Mouse (Mus musculus) hindbrain, embryonic 11.5 days (tissue): Measurements from ENCODE around the gene Csf2ra. TPM values are rescaled to one million over a fixed set of nuclear protein-coding genes. Genes with fewer than 3 reads are reported as not detected.
"Not testable (repeated sequence)": the region's sequence is repeated elsewhere in the genome, so short reads cannot be mapped to it uniquely, and the experiment has no call there.

ENCODE experiments used
- ATAC-seq: fragments of 200-750 bp; cut with Nextera tagmentation; 2 replicates; pipeline ENCODE4 v1.8.0; 2017; ENCODE audit warnings: mild to moderate bottlenecking, moderate TSS enrichment, moderate library complexity; ENCODE audit not compliant: low FRiP score
- DNase-seq: peaks from one replicate; pipeline ENCODE4 v3.0.0-alpha.2; 2015; ENCODE audit warnings: low spot score
- H3K27ac ChIP-seq: fragments of 300-500 bp; sonication (generic); 2 replicates; pipeline ENCODE4 v1.5.1; 2014; ENCODE audit warnings: mild to moderate bottlenecking, low read depth, low read length
- H3K27me3 ChIP-seq: fragments of 300-500 bp; sonication (generic); 2 replicates; pipeline ENCODE4 v1.6.1; 2014; ENCODE audit warnings: mild to moderate bottlenecking, low read length, moderate library complexity, mixed read lengths; ENCODE audit not compliant: control insufficient read depth, insufficient read depth
- H3K36me3 ChIP-seq: fragments of 300-500 bp; sonication (generic); 2 replicates; pipeline ENCODE4 v1.6.1; 2014; ENCODE audit warnings: mild to moderate bottlenecking, low read length, moderate library complexity, mixed read lengths; ENCODE audit not compliant: control insufficient read depth, insufficient read depth
- H3K4me1 ChIP-seq: fragments of 300-500 bp; sonication (generic); replicated peaks from 2 replicates; pipeline ENCODE4 v1.6.1; 2014; ENCODE audit warnings: low read length, mixed read lengths; ENCODE audit not compliant: control insufficient read depth, insufficient read depth
- H3K4me2 ChIP-seq: fragments of 300-500 bp; sonication (generic); replicated peaks from 2 replicates; pipeline ENCODE4 v1.6.1; 2014; ENCODE audit warnings: mild to moderate bottlenecking, low read depth, low read length
- H3K4me3 ChIP-seq: fragments of 300-500 bp; sonication (generic); 2 replicates; pipeline ENCODE4 v1.5.1; 2014; ENCODE audit warnings: low read depth, low read length
- H3K9ac ChIP-seq: fragments of 300-500 bp; sonication (generic); 2 replicates; pipeline ENCODE4 v1.6.1; 2014; ENCODE audit warnings: low read depth, low read length
- H3K9me3 ChIP-seq: fragments of 300-500 bp; sonication (generic); 2 replicates; pipeline ENCODE4 v1.6.1; 2016; ENCODE audit warnings: low read length; ENCODE audit not compliant: control insufficient read depth
- WGBS: fragments of 180-500 bp; shearing (Covaris S2); extraction: QIAGEN DNeasy Blood & Tissue Kit; methylation state at CpG from one replicate; pipeline ENCODE4 v1.1.7; 2014; 5-methylcytosine and 5-hydroxymethylcytosine counted together
- polyA plus RNA-seq: library from polyadenylated mRNA; unstranded; fragments of >200 nt; fragmentation: Nextera tagmentation; extraction: Ambion mirVana; gene quantifications from 2 replicates; pipeline ENCODE4 v1.2.1, GENCODE M21; 2014

Csf2ra gene
- polyA plus RNA-seq, 1 experiment from 2014 or later, result 18.5 TPM

- Histone ChIP-seq H3K4me1 (no peaks in the 10 kb centered on the region), H3K36me3 (no peaks in the 10 kb centered on the region), H3K4me2 (no peak overlapping the region), H3K27ac (no peak overlapping the region), H3K4me3 (no peak overlapping the region), H3K9me3 (no peaks in the 10 kb centered on the region), H3K9ac (no peak overlapping the region), H3K27me3 (no peaks in the 10 kb centered on the region)
- 88% methylated on average over 1 of the region's 1 CpGs for whole genome bisulfite sequencing
- peak; percentile 50 for DNase-seq
- no peak for ATAC-seq
Measured at GRCm38 (mm10) chr19:61264227-61264626, 36.0 kb upstream of the Csf2ra start.

- Histone ChIP-seq H3K4me3 (no peak overlapping the region), H3K9me3 (no peaks in the 10 kb centered on the region), H3K27me3 (no peaks in the 10 kb centered on the region), H3K36me3 (no peaks in the 10 kb centered on the region), H3K27ac (no peak overlapping the region), H3K4me2 (no peak overlapping the region), H3K9ac (no peak overlapping the region), H3K4me1 (no peaks in the 10 kb centered on the region)
- DNase-seq (no peak), ATAC-seq (no peak)
- WGBS, result 96% methylated on average over 1 of the region's 1 CpGs
Measured at GRCm38 (mm10) chr19:61261241-61261640, 33.0 kb upstream of the Csf2ra start.

- no peaks in the 10 kb centered on the region for H3K36me3 ChIP-seq
- WGBS, result 93% methylated on average over 18 of the region's 18 CpGs
- no peaks in the 10 kb centered on the region for H3K4me1 ChIP-seq
- no peak for ATAC-seq
- DNase-seq, result no peak
- H3K27me3 ChIP-seq, result no peaks in the 10 kb centered on the region
- H3K4me2 ChIP-seq, result no peak overlapping the region
- no peak overlapping the region for H3K27ac ChIP-seq
- H3K4me3 ChIP-seq, result no peak overlapping the region
- H3K9me3 ChIP-seq, result no peaks in the 10 kb centered on the region
- H3K9ac ChIP-seq, result no peak overlapping the region
Measured at GRCm38 (mm10) chr19:61257733-61258132, 29.5 kb upstream of the Csf2ra start.

DNA sequence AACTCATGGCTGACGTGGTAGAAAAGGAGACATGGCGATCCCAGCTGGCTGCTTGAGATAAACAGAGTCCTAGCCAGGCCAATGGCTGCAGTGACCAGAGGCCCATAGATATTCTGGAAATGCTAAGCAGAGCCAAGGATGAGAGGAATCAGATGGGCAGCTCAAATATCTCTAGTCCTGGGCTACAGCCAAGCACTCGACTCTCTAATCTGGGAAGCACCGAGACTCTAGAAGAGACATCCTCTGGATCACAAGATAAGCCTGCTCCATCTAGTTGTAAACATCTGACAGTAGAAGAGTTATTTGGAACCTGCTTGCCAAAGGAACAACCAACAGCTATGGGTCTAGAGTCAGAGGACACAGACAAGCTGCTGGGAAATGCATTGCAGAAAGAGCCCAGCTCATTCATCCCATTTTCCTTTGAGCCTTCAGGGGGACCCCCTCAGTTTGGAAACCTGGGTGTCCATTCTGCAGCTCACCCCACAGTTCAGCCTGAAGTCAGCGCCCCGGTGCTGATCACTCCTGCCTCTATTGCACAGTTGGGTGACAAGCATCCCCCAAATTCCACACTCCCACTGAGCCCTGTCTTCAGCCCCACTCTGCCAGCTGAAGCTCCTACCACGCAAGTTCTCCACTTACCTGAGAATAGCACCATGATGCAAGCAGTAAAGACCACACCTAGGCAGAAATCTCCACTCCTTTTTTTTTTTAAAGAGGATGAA, 28.1 kb upstream of the Csf2ra start:
- no peak for ATAC-seq
- no peaks in the 10 kb centered on the region for H3K4me1 ChIP-seq
- H3K36me3 ChIP-seq, result no peaks in the 10 kb centered on the region
- no peak overlapping the region for H3K9ac ChIP-seq
- H3K27ac ChIP-seq, result no peak overlapping the region
- no peaks in the 10 kb centered on the region for H3K9me3 ChIP-seq
- no peak overlapping the region for H3K4me3 ChIP-seq
- WGBS, result 89% methylated on average over 7 of the region's 7 CpGs
- DNase-seq, result no peak
- H3K4me2 ChIP-seq, result no peak overlapping the region
- no peaks in the 10 kb centered on the region for H3K27me3 ChIP-seq

DNA sequence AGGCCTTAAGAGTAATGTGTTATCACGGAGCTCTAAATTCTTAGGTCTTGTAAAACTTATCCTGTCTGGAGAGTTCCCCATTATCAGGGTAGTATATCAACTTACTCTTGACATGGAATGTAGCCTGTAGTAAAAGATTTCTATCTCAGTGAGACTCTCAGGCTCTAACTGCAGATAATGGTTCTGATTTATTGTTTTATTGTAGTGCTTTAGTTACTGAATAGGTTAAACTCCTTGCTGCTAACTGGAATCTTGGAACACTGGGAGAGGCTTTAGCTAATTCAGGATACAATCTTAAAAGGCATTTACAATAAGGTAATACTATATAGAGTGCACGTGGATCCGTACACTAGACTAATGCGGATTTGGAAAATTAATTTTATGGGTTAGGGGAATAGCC, 19.1 kb upstream of the Csf2ra start:
- not testable (repeated sequence) for DNase-seq, H3K4me1 ChIP-seq, ATAC-seq, H3K4me2 ChIP-seq, H3K27ac ChIP-seq, H3K9ac ChIP-seq, H3K36me3 ChIP-seq, H3K9me3 ChIP-seq, H3K27me3 ChIP-seq, H3K4me3 ChIP-seq
- 86% methylated on average over 4 of the region's 4 CpGs for WGBS

DNA sequence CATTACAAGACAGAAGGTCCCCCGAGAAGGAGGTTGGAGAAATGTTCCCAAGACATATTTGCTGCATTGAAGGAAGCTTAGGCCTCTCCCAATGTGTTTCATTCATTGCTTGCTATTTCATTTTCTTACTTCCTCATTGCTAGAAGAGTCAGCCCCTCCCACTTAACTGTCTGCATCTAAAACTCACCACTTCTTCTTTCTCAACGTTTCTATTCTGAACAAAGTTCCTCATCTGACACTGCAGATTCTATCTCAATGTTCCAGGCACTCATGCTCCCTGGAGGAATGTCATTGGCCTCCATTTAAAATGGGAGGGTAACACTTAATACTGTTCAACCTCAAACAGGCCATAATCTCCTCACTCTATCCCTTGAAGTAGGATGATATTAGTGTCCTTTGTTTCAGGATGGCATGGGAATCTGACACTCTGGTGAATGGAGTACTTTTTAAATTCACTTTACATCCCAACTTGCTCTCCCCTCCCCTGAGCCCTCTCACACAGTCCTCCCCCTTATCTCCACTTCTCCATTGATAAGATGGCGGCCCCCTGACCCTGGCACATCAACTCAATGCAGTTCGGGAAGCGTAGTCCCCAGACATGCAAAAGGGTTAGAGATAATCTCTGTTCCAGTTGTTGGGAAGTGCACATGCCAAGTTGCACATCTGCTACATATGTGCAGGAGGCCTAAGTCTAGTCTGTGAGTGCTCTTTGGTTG, 16.6 kb upstream of the Csf2ra start:
- Histone ChIP-seq H3K9ac (no peak overlapping the region), H3K4me1 (no peaks in the 10 kb centered on the region), H3K4me2 (no peak overlapping the region), H3K9me3 (no peaks in the 10 kb centered on the region), H3K27me3 (no peaks in the 10 kb centered on the region), H3K27ac (no peak overlapping the region), H3K36me3 (no peaks in the 10 kb centered on the region), H3K4me3 (no peak overlapping the region)
- DNase-seq (no peak), ATAC-seq (no peak)
- 80% methylated on average over 5 of the region's 5 CpGs for WGBS

DNA sequence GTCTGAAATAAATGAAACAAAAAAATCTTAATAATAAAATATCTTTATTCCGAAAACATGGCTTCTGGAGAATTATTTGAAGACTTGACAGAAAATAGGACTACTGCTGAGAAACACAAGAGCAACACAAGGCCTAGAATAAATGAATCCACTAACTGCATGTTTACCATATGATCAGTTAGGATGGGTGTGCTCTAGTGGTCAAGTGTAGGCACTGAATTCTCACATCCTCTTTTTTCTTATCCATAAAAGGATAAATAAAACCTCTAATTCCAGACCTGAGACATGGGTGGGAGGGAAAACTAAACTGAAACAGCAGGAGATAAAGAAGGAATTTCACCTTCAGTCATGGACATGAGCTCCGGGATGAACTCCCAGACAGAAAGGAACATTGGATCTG, 9.7 kb upstream of the Csf2ra start:
- Histone ChIP-seq H3K4me1 (no peaks in the 10 kb centered on the region), H3K36me3 (no peaks in the 10 kb centered on the region), H3K4me2 (no peak overlapping the region), H3K9me3 (no peaks in the 10 kb centered on the region), H3K9ac (no peak overlapping the region), H3K27me3 (no peaks in the 10 kb centered on the region), H3K4me3 (no peak overlapping the region), H3K27ac (no peak overlapping the region)
- no peak for ATAC-seq
- 80% methylated on average over 2 of the region's 2 CpGs for WGBS
- no peak for DNase-seq

DNA sequence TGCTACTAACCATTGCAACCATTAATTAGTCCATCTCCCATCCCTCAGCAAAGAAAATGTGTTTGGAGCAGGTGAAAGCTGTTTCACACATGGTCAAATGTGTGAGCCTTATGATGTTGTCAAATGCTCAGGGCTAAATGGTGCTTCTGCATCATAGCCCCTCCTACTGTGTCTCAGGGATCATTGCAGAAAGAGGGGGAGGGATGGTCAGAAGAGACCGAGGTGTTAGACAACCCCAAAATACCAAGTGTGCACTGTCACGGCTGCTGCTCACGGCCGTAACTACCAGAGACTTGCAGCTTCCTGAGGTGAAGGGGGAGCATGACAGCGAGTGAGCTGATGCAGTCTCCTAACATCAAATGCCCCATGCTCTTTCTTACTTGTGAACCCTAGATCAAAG, 6.3 kb upstream of the Csf2ra start:
- DNase-seq (no peak), ATAC-seq (no peak)
- H3K4me1 ChIP-seq, result no peaks in the 10 kb centered on the region
- H3K27me3 ChIP-seq, result no peaks in the 10 kb centered on the region
- H3K9ac ChIP-seq, result no peak overlapping the region
- no peaks in the 10 kb centered on the region for H3K36me3 ChIP-seq
- 69% methylated on average over 5 of the region's 5 CpGs for WGBS
- H3K27ac ChIP-seq, result no peak overlapping the region
- no peak overlapping the region for H3K4me3 ChIP-seq
- no peaks in the 10 kb centered on the region for H3K9me3 ChIP-seq
- no peak overlapping the region for H3K4me2 ChIP-seq
